Mouse (Mus musculus): ENCODE measurements around the gene Sema4f.

GRCm38 (mm10) chr6:82897311-82897710, 42.3 kb downstream of the Sema4f start:
- no peak for TF ChIP-seq CTCF (IDR thresholded peaks at IDR 0.05; ENCODE audit: low read depth, low read length)
- no peak for TF ChIP-seq POLR2A (IDR thresholded peaks at IDR 0.05; ENCODE audit: insufficient read depth, low read length)
- no peak for TF ChIP-seq EP300 (IDR thresholded peaks at IDR 0.05; ENCODE audit: insufficient read depth, low read depth, low read length)
